Mouse (Mus musculus): ENCODE data around the gene Gm49388. TPM values are rescaled to one million over a fixed set of nuclear protein-coding genes. Genes with fewer than 3 reads are reported as not detected.
A peak's percentile ranks its signal among the peaks of the same experiment; 100 is the strongest.
"Not testable (repeated sequence)": the region's sequence is repeated elsewhere in the genome, so short reads cannot be mapped to it uniquely, and the experiment has no call there.

Gm49388 gene
- polyA plus RNA-seq, 1 experiment from 2014 or later, result not detected

DNA sequence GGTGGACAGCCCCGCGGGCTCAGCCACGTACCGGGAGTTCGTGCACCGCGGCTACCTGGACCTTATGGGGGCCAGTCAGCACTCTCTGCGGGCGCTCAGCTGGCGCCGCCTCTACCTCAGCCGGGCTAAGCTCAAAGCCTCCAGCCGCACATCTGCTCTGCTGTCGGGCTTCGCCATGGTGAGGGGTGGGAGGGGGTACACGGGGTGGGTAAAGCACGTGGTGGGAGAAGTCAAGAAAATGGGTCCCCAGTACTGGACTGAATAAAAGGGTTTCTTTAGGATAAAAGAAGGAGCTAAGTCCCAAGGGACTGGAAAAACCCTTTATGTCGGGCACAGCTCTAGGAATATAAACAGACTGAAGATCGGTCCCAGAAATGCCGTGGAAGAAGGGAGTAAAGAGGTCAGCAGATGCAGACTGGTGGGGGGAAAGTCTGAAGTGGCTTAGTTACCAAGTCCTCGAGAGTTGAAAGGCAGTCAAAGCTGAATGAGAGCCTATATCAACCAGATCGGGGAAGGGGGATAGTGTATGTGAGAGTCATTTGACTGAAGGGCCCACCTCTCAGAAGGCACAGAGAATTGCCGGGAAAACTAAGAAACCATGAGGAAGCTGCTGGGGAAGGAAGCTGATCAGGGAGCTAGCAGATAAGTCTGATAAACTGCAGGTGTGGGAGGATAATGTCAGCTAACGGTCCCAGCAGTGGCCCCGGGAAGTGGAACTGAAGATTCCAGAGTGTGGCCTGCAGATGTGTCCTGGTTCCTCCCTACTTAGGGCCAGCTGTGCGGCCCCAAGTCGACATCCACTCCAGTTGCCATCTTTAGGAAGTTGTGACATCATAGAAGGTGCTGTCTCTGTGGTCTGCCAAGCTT is 15.1 kb upstream of the Gm49388 start:
- DNase-seq (ENCODE audit: low spot score), result no peak
- Histone ChIP-seq H3K36me3 (peaks cover 26% of the 10 kb centered on the region), H3K4me3 (peak overlapping the region; percentile 73), H3K27ac (peak overlapping the region; percentile 91), H3K27me3 (ENCODE audit: insufficient read depth, poor library complexity, severe bottlenecking) (peaks cover 11% of the 10 kb centered on the region; the same call in 1 of the 2 replicates), H3K9me3 (no peaks in the 10 kb centered on the region), H3K4me1 (peaks cover 44% of the 10 kb centered on the region)
- WGBS, result 2% methylated on average over 27 of the region's 27 CpGs

DNA sequence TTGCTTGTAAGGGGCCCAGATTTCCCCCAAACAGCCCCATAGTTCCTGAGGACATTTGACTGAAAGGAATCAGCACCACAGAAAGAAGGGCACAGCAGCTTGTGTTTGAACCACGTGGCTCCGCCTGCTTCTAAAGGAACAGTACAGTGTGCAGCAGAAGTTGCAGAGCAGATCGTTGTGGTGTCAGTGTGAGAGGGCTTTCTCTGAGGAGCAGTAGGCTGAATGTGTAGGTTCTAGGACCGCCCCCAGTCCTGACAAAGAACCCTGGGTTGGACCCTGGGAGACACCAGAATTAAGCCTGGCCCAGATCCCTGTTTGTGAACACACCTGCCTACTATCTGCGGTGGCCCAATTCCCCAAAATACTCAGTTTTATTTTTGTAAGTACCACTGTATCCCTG is 14.1 kb upstream of the Gm49388 start:
- WGBS, result 67% methylated on average over 5 of the region's 5 CpGs
- Histone ChIP-seq H3K9me3 (no peaks in the 10 kb centered on the region), H3K4me3 (peak overlapping the region; percentile 73), H3K27me3 (ENCODE audit: insufficient read depth, poor library complexity, severe bottlenecking) (peaks cover 11% of the 10 kb centered on the region; the same call in 1 of the 2 replicates), H3K36me3 (peaks cover 16% of the 10 kb centered on the region), H3K27ac (no peak overlapping the region), H3K4me1 (peaks cover 44% of the 10 kb centered on the region)
- no peak for DNase-seq (ENCODE audit: low spot score)

DNA sequence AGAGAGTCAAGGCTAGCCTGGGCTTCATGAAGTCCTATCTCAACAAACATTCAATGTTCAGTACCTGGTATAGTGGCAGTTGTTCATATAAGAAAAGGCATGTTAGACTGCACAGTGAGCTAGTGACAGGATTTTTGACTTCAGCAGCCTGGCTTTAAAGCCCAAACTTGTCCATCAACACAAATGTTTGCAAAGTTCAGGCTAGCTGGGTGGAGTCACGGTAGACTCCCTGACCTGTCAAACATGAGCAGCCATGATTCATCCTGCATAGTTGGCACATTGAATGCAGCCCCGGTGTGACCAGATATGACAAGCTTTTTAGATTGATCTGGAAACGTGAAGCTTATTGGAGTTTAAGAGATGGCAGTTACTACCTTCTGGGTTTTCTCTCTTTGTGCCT is 13.3 kb upstream of the Gm49388 start:
- no peaks in the 10 kb centered on the region for H3K9me3 ChIP-seq
- H3K4me3 ChIP-seq, result no peak overlapping the region
- H3K27ac ChIP-seq, result no peak overlapping the region
- no peak for DNase-seq (ENCODE audit: low spot score)
- WGBS, result 64% methylated on average over 3 of the region's 3 CpGs
- peaks cover 11% of the 10 kb centered on the region; the same call in 1 of the 2 replicates for H3K27me3 ChIP-seq (ENCODE audit: insufficient read depth, poor library complexity, severe bottlenecking)
- peaks cover 44% of the 10 kb centered on the region for H3K4me1 ChIP-seq
- peaks cover 14% of the 10 kb centered on the region for H3K36me3 ChIP-seq

DNA sequence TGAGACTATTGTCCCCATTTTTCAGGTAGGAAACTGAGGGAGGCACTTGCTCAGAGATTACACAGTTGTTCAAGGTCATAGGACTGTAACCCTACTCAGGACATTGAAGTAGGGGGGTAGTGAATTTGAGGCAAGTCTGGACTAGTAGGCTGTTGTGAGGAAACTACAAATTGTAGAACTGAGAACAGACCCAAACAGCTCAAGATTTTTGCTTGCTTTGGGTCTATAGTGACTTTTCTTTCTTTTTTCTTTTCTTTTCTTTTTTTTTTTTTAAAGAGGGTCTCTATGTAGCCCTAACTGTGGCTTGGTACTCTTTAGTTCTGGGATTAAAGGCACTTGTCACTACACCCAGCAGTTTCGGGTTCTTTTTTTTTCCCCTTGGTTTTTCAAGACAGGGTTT is 12.9 kb upstream of the Gm49388 start:
- WGBS, result 79% methylated on average over 1 of the region's 1 CpGs
- Histone ChIP-seq H3K9me3 (no peaks in the 10 kb centered on the region), H3K36me3 (peaks cover 10% of the 10 kb centered on the region), H3K4me3 (no peak overlapping the region), H3K27me3 (ENCODE audit: insufficient read depth, poor library complexity, severe bottlenecking) (peaks cover 6% of the 10 kb centered on the region; the same call in 1 of the 2 replicates), H3K4me1 (peaks cover 41% of the 10 kb centered on the region), H3K27ac (no peak overlapping the region)
- DNase-seq (ENCODE audit: low spot score), result no peak

DNA sequence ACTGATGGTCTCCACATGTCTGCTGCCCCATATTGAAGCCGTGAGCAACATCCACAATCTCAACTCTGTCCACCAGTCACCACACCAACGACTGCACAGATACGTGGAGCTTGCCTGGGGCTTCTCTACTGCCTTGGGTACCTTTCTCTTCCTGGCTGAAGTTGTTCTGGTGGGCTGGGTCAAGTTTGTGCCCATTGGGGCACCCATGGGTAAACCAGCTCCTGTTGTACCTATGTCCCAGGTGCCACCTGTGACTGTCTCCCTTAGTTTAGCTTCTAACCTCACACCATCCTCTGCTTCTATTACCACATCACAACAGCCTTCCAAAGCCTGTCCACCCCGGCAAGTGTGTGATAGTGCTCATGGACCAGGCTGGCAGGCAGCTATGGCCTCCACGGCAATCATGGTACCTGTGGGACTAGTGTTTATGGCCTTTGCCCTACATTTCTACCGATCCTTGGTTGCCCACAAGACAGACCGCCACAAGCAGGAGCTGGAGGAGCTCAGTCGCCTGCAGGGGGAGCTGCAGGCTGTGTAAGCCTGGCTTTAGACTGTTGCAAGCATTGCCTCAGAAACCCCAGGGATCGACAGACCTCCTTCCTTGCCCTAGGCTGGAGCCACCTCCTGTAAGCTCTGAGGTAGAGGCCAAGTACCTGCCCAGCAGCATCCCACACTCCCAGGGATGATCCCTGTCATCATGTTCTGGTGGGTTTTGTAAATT is 11.6 kb upstream of the Gm49388 start:
- no peaks in the 10 kb centered on the region for H3K9me3 ChIP-seq
- WGBS, result 40% methylated on average over 9 of the region's 9 CpGs
- no peaks in the 10 kb centered on the region for H3K27me3 ChIP-seq (ENCODE audit: insufficient read depth, poor library complexity, severe bottlenecking)
- no peak overlapping the region for H3K27ac ChIP-seq
- H3K36me3 ChIP-seq, result peaks cover 4% of the 10 kb centered on the region; the same call in 1 of the 2 replicates
- H3K4me1 ChIP-seq, result peaks cover 41% of the 10 kb centered on the region
- DNase-seq (ENCODE audit: low spot score), result no peak
- H3K4me3 ChIP-seq, result 0 out of 2 replicates have a peak overlapping the region, but pooled peaks have one; percentile 5

DNA sequence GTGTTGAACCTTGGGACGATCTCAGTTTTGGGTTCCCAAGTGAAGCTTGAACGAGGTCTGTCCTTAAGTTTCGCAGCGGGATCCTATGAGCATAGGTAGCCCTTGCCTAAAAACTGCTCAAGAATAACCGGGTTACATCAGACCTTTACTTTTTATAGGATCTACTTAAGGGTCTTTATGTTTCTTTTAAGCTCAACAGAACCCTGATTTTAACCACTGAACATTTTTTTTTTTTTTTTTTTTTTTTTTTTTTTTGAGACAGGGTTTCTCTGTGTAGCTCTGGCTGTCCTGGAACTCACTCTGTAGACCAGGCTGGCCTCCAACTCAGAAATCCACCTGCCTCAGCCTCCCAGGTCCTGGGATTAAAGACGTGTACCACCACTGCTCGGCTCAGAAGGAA is 9.6 kb upstream of the Gm49388 start:
- Histone ChIP-seq H3K36me3 (peaks cover 24% of the 10 kb centered on the region), H3K4me3 (peak overlapping the region; percentile 96), H3K27ac (peak overlapping the region; percentile 99), H3K4me1 (peaks cover 20% of the 10 kb centered on the region)
- WGBS, result 71% methylated on average over 7 of the region's 7 CpGs
- not testable (repeated sequence) for DNase-seq (ENCODE audit: low spot score); H3K9me3 ChIP-seq; H3K27me3 ChIP-seq (ENCODE audit: insufficient read depth, poor library complexity, severe bottlenecking)

DNA sequence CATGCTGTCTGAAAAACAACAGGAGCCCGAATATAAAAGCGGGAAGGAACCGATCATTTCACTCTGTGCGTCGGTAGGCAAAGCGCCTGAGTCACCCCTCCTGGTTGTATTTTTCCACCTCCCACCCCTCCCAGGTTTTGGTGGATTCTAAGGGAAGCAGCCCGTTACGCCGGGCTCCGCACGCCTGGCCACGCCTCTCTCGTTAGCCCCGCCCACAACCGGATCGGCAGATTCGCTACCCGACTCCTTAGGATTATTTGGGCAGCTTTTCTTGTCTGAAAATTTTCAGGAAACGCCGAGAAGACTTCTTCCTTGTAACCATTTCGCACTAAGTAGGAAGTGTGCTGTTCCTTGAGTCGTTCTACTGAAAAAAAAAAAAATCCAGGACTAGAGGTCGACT is 9.0 kb upstream of the Gm49388 start, which contains the start of gene Setd1a:
Gene Setd1a (plus strand): TSS at position 245 of the 400 bp plus-strand sequence.
- Histone ChIP-seq H3K9me3 (no peaks in the 10 kb centered on the region), H3K27me3 (ENCODE audit: insufficient read depth, poor library complexity, severe bottlenecking) (no peaks in the 10 kb centered on the region), H3K4me1 (peaks cover 15% of the 10 kb centered on the region), H3K36me3 (peaks cover 30% of the 10 kb centered on the region), H3K4me3 (peak within 1 kb of the TSS; percentile 96), H3K27ac (peak within 1 kb of the TSS; percentile 99)
- DNase-seq (ENCODE audit: low spot score), result peak; percentile 90
- 0% methylated on average over 23 of the region's 23 CpGs for WGBS

DNA sequence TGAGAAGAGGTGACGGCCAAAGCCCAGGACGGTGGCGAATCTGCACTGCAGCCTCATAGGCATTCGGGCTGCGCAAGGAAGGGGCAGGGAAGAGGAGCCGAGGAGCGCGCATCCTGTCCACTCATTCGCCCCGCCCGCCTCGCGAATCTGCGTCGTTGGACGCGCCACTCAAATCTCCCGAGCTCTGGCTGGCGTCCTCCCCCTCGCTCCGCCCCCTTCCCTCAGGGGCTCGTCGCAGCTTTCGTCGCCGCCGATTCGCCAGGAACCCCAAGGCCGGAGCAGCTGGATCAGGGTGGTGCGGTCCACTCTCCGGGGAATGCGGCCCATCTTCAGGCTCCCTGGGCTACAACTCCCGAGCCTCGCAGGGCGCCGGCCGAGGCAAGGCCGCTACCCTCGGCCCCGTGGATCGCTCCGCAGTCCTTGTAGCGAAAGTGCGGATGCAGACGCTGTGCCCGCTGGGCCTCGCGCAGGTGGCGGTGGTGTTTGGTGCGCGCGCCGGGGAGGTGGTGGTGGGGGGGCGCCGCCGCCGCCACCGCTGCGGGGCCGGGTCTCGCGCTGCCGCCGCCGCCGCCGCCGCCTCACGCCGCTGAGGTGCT is 8.4 kb upstream of the Gm49388 start:
- under 1% methylated on average over 68 of the region's 70 CpGs for WGBS

DNA sequence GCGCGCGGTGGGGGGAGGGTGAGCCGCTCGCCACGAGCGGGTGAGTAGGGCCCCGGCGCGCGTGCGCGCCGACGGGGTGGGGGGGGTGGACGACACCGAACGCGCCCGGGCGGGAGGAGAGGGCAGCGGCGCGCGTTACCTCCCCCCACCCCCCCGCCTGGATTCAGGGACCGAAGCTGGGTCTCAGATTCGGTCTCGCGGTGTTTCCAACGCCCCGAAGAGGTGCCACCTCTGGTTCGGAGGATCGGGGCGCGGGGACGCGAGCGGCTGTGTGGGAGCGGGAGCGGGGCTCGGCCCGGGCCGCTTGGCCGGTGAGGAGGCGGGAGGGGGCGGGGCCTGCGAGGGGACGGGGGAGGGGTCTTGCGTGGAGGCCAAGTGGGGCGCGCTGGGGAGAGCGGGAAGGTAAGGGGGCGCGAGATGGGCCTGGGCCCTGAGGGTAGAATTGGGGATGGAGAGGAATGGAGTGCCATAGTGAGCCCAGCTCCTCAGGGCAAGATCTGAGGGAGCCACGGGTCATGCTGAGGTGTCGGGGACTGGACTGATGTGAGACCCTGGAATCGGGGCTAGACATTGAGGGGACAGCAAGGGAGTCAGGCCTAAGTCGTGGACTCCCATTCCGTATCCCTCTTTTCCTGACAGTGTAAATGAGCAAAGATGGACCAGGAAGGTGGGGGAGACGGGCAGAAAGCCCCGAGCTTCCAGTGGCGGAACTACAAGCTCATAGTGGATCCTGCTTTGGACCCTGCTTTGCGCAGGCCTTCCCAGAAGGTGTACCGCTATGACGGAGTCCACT is 7.7 kb upstream of the Gm49388 start:
- no peaks in the 10 kb centered on the region for H3K27me3 ChIP-seq (ENCODE audit: insufficient read depth, poor library complexity, severe bottlenecking)
- DNase-seq (ENCODE audit: low spot score), result peak; percentile 89
- 5% methylated on average over 57 of the region's 66 CpGs for WGBS
- H3K4me1 ChIP-seq, result peaks cover 15% of the 10 kb centered on the region
- H3K36me3 ChIP-seq, result peaks cover 43% of the 10 kb centered on the region
- H3K9me3 ChIP-seq, result no peaks in the 10 kb centered on the region
- H3K27ac ChIP-seq, result peak overlapping the region; percentile 99
- peak overlapping the region; percentile 96 for H3K4me3 ChIP-seq

More for the DNA sequence above, 8.4 kb upstream of the Gm49388 start:
- Histone ChIP-seq H3K36me3 (peaks cover 36% of the 10 kb centered on the region), H3K9me3 (no peaks in the 10 kb centered on the region), H3K27me3 (ENCODE audit: insufficient read depth, poor library complexity, severe bottlenecking) (no peaks in the 10 kb centered on the region), H3K4me1 (peaks cover 15% of the 10 kb centered on the region), H3K4me3 (peak overlapping the region; percentile 96), H3K27ac (peak overlapping the region; percentile 99)
- DNase-seq (ENCODE audit: low spot score), result peak; percentile 97

DNA sequence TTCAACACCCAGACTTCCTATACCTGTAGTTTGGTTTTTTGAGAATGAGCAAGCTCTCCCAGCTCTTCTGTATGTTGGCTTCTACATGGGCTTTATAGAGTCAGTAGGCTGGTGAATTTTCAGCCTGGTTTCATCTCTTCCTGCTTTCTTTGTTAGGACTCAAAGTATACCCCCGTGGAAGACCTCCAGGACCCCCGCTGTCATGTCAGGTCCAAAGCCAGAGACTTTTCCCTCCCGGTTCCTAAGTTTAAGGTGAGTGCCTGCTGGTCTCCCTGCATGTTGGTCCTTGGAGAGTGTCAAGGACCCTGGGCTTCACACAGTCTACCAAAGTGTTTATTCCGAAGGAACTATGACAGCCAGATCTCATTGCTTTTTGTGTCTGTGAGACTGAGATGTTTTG is 7.1 kb upstream of the Gm49388 start:
- H3K27ac ChIP-seq, result peak overlapping the region; percentile 99; the same call in 1 of the 2 replicates

DNA sequence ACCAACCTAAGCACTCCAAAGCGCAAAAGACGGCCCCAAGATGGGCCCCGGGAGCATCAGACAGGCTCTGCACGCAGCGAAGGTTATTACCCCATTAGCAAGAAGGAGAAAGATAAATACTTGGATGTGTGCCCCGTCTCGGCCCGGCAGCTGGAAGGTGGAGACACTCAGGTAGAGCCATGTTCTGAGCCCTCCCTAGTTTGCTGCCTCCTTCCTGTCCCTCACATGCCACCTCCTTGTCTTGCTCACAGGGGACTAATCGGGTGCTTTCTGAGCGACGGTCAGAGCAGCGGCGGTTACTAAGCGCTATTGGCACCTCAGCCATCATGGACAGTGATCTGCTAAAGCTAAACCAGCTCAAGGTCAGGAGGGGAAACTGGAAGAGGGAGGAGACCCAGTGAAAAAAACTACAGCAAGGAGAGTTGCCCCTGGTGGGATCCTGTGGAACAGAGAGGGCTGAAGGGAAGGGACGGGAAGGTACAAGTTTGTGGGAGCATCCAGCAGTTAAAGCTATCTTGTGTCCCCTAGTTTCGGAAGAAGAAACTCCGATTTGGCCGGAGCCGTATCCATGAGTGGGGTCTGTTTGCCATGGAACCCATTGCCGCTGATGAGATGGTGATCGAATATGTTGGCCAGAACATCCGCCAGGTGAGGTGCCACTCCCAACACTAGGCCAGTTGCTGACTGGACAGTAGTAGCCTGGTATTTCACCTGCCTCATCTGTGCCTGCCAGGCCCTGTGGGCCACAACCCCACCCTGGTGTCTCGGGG is 11.9 kb downstream of the Gm49388 start:
- Histone ChIP-seq H3K27me3 (ENCODE audit: insufficient read depth, poor library complexity, severe bottlenecking) (no peaks in the 10 kb centered on the region), H3K4me3 (no peak overlapping the region), H3K27ac (no peak overlapping the region), H3K36me3 (peaks cover 90% of the 10 kb centered on the region), H3K4me1 (peaks cover 15% of the 10 kb centered on the region), H3K9me3 (no peaks in the 10 kb centered on the region)
- no peak for DNase-seq (ENCODE audit: low spot score)
- 92% methylated on average over 23 of the region's 23 CpGs for WGBS

More for the DNA sequence above, 7.1 kb upstream of the Gm49388 start:
- Histone ChIP-seq H3K4me1 (peaks cover 15% of the 10 kb centered on the region), H3K4me3 (peak overlapping the region; percentile 96), H3K36me3 (peaks cover 48% of the 10 kb centered on the region), H3K27me3 (ENCODE audit: insufficient read depth, poor library complexity, severe bottlenecking) (no peaks in the 10 kb centered on the region), H3K9me3 (no peaks in the 10 kb centered on the region)
- 77% methylated on average over 4 of the region's 4 CpGs for WGBS
- DNase-seq (ENCODE audit: low spot score), result no peak

Measured in heart, embryonic 10.5 days (tissue).